Mouse (Mus musculus) MEL (cell line): ENCODE measurements around the gene Hacd2.

Experiments used
- CHD1 ChIP-seq: IDR thresholded peaks from 2 replicates; pipeline ENCODE4 v1.6.1; 2012; ENCODE audit warnings: low read depth, mild to moderate bottlenecking, inconsistent platforms, low read length, improper control_type of control experiment
- CTCF ChIP-seq, 3 experiments: IDR thresholded peaks in 2 of 3; conservative IDR thresholded peaks in 1 of 3; 2 replicates each; pipeline ENCODE4 v1.5.1; 2011 to 2012; ENCODE audit warnings: low read length in 3 of 3, low read depth in 2 of 3, mild to moderate bottlenecking in 2 of 3, improper control_type of control experiment in 1 of 3, inconsistent platforms in 1 of 3, mixed read lengths in 1 of 3, moderate library complexity in 1 of 3; ENCODE audit not compliant: control insufficient read depth in 1 of 3, insufficient read depth in 1 of 3, poor library complexity in 1 of 3, severe bottlenecking in 1 of 3
- EP300 ChIP-seq, 2 experiments: IDR thresholded peaks; 2 replicates each; pipeline ENCODE4 v1.6.1; 2011; ENCODE audit warnings: improper control_type of control experiment in 2 of 2, low read length in 2 of 2, low read depth in 1 of 2, mild to moderate bottlenecking in 1 of 2
- HCFC1 ChIP-seq: IDR thresholded peaks from 2 replicates; pipeline ENCODE4 v1.6.1; 2012; ENCODE audit warnings: low read depth, mild to moderate bottlenecking, inconsistent platforms, low read length, improper control_type of control experiment, moderate library complexity
- JUND ChIP-seq: IDR thresholded peaks from 2 replicates; pipeline ENCODE4 v1.6.1; 2011; ENCODE audit warnings: low read depth, mild to moderate bottlenecking, improper control_type of control experiment, low read length
- KAT2A ChIP-seq: conservative IDR thresholded peaks from 2 replicates; pipeline ENCODE4 v1.6.1; 2012; ENCODE audit warnings: low read depth, low read length, improper control_type of control experiment, inconsistent platforms
- MAFK ChIP-seq: IDR thresholded peaks from 2 replicates; pipeline ENCODE4 v1.6.1; 2011; ENCODE audit warnings: low read depth, mild to moderate bottlenecking, low read length, improper control_type of control experiment, borderline replicate concordance
- MAZ ChIP-seq: IDR thresholded peaks from 2 replicates; pipeline ENCODE4 v1.6.1; 2012; ENCODE audit warnings: low read depth, mild to moderate bottlenecking, inconsistent platforms, low read length, improper control_type of control experiment
- MEF2A ChIP-seq: IDR thresholded peaks from 2 replicates; pipeline ENCODE4 v1.6.1; 2014; ENCODE audit warnings: low read depth, mild to moderate bottlenecking, inconsistent platforms, low read length, improper control_type of control experiment; ENCODE audit not compliant: poor library complexity, insufficient replicate concordance, severe bottlenecking; ENCODE audit errors: extremely low read depth
- MXI1 ChIP-seq: IDR thresholded peaks from 2 replicates; pipeline ENCODE4 v1.6.1; 2011; ENCODE audit warnings: mild to moderate bottlenecking, low read depth, low read length, improper control_type of control experiment
- POLR2A ChIP-seq, 2 experiments: IDR thresholded peaks; 2 replicates each; pipeline ENCODE4 v1.6.1; 2011 to 2012; ENCODE audit warnings: low read length in 2 of 2, mild to moderate bottlenecking in 2 of 2, control low read depth in 1 of 2, improper control_type of control experiment in 1 of 2, low read depth in 1 of 2, moderate library complexity in 1 of 2; ENCODE audit not compliant: control insufficient read depth in 1 of 2, insufficient read depth in 1 of 2, poor library complexity in 1 of 2
- RAD21 ChIP-seq: IDR thresholded peaks from 2 replicates; pipeline ENCODE4 v1.6.1; 2011; ENCODE audit warnings: mild to moderate bottlenecking, low read depth, low read length, improper control_type of control experiment
- TAL1 ChIP-seq: IDR thresholded peaks from 2 replicates; pipeline ENCODE4 v1.6.1; 2012; ENCODE audit warnings: mild to moderate bottlenecking, inconsistent platforms, low read length, moderate library complexity, mixed read lengths
- USF2 ChIP-seq, 2 experiments: IDR thresholded peaks; 2 replicates each; pipeline ENCODE4 v1.6.1; 2011 to 2012; ENCODE audit warnings: improper control_type of control experiment in 2 of 2, low read length in 2 of 2, borderline replicate concordance in 1 of 2, inconsistent platforms in 1 of 2, low read depth in 1 of 2, mild to moderate bottlenecking in 1 of 2; ENCODE audit not compliant: insufficient read depth in 1 of 2

DNA sequence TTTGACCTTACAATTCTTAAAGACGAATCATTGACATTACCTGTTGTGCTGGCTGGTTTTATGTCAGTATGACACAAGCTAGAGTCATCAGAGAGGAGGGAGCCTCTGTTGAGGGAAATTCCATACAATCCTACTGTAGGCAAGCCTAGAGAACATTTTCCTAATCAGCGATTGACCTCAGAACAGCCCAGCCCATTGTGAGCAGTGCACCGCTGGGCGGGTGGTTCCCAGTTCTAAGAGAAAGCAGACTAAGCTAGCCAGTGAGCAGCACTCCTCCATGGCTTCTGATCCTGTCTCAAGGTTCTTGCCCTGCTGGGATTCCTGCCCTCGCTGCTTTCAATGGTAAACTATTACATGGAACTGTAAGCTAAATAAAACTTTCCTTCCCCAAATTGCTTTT, 17.9 kb upstream of the Hacd2 start:
- TF ChIP-seq KAT2A (no peak), CTCF (IDR thresholded peaks at IDR 0.05 in 2 of 3, conservative IDR thresholded peaks at IDR 0.05 in 1 of 3; ENCODE audit: control insufficient read depth in 1 of 3, insufficient read depth in 1 of 3, low read depth in 2 of 3, low read length in 3 of 3, poor library complexity in 1 of 3, severe bottlenecking in 1 of 3) (no peak), TAL1 (no peak), POLR2A (IDR thresholded peaks at IDR 0.05; ENCODE audit: control insufficient read depth in 1 of 2, insufficient read depth in 1 of 2, low read depth in 1 of 2, low read length in 2 of 2, poor library complexity in 1 of 2) (no peak), HCFC1 (no peak), RAD21 (no peak), MEF2A (no peak), USF2 (IDR thresholded peaks at IDR 0.05; ENCODE audit: borderline replicate concordance in 1 of 2, insufficient read depth in 1 of 2, low read depth in 1 of 2, low read length in 2 of 2) (no peak), JUND (no peak), CHD1 (no peak), EP300 (IDR thresholded peaks at IDR 0.05; ENCODE audit: low read depth in 1 of 2, low read length in 2 of 2) (no peak), MAZ (no peak), MAFK (no peak), MXI1 (no peak)
